Mouse (Mus musculus) lung, postnatal 0 days (tissue): ENCODE measurements around the gene Tspan2. TPM values are rescaled to one million over a fixed set of nuclear protein-coding genes. Genes with fewer than 3 reads are reported as not detected.

Experiments used
- ATAC-seq: fragments of 200-750 bp; cut with Nextera tagmentation; 2 replicates; pipeline ENCODE4 v1.8.0; 2017; ENCODE audit warnings: moderate library complexity
- DNase-seq: peaks from one replicate; pipeline ENCODE4 v3.0.0-alpha.2; 2016; ENCODE audit warnings: low spot score
- H3K27ac ChIP-seq: fragments of 300-500 bp; sonication (generic); 2 replicates; pipeline ENCODE4 v1.5.1; 2014; ENCODE audit warnings: antibody characterized with exemption, mild to moderate bottlenecking, low read length, mixed read lengths
- H3K27me3 ChIP-seq: fragments of 300-500 bp; sonication (generic); replicated peaks from 2 replicates; pipeline ENCODE4 v1.6.1; 2014; ENCODE audit warnings: low read length, mixed read lengths; ENCODE audit not compliant: insufficient read depth
- H3K36me3 ChIP-seq: fragments of 300-500 bp; sonication (generic); 2 replicates; pipeline ENCODE4 v1.6.1; 2014; ENCODE audit warnings: low read length, mixed read lengths; ENCODE audit not compliant: insufficient read depth
- H3K4me1 ChIP-seq: fragments of 300-500 bp; sonication (generic); 2 replicates; pipeline ENCODE4 v1.6.1; 2014; ENCODE audit warnings: antibody characterized with exemption, low read depth, low read length, mixed read lengths; ENCODE audit not compliant: insufficient read depth
- H3K4me2 ChIP-seq: fragments of 300-500 bp; sonication (generic); replicated peaks from 2 replicates; pipeline ENCODE4 v1.6.1; 2014; ENCODE audit warnings: low read depth, mild to moderate bottlenecking, low read length, moderate library complexity, mixed read lengths
- H3K4me3 ChIP-seq: fragments of 300-500 bp; sonication (generic); 2 replicates; pipeline ENCODE4 v1.5.1; 2014; ENCODE audit warnings: low read depth, low read length
- H3K9ac ChIP-seq: fragments of 300-500 bp; sonication (generic); replicated peaks from 2 replicates; pipeline ENCODE4 v1.6.1; 2014; ENCODE audit warnings: low read depth, mild to moderate bottlenecking
- H3K9me3 ChIP-seq: fragments of 300-500 bp; sonication (generic); 2 replicates; pipeline ENCODE4 v1.6.1; 2016; ENCODE audit warnings: low read length, mixed read lengths
- CTCF ChIP-seq: IDR thresholded peaks from 2 replicates; pipeline ENCODE4 v1.5.1; 2016; ENCODE audit warnings: antibody characterized with exemption, mild to moderate bottlenecking
- EP300 ChIP-seq: IDR thresholded peaks from 2 replicates; pipeline ENCODE4 v1.6.1; 2016; ENCODE audit warnings: antibody characterized with exemption, mild to moderate bottlenecking, control low read depth
- WGBS: fragments of 180-500 bp; shearing (Covaris S2); extraction: QIAGEN DNeasy Blood & Tissue Kit; methylation state at CpG from one replicate; pipeline ENCODE4 v1.1.7; 2014; 5-methylcytosine and 5-hydroxymethylcytosine counted together
- polyA plus RNA-seq: library from polyadenylated mRNA; unstranded; fragments of >200 nt; fragmentation: Nextera tagmentation; extraction: Ambion mirVana; gene quantifications from 2 replicates; pipeline ENCODE4 v1.2.1, GENCODE M21; 2015

The Tspan2 gene
- polyA plus RNA-seq, 1 experiment from 2014 or later, result 86.9 TPM

DNA sequence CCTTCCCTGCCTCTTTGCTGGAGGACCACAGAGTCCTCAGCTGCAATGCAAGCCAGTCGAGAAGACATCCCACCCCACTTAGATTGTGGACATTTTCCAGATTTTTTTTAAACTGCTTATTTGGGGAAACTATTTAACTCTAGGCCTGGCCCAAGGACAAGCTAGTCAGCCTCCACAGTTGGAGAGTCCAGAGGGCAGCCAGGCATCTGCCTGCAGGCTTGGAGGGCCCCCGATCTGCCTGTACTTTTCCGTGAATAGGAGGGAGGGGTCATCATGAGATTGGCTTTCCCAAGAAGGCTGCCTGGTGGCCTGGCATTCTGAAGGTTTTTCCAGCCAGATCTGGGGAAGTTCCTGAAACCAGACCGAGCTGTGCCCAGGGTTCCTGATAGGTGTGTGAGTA is 33.0 kb upstream of the Tspan2 start:
- 50% methylated on average over 4 of the region's 4 CpGs for WGBS
- DNase-seq, result no peak
- Histone ChIP-seq H3K9me3 (no peaks in the 10 kb centered on the region), H3K27ac (no peak overlapping the region), H3K4me3 (no peak overlapping the region), H3K4me1 (no peaks in the 10 kb centered on the region), H3K9ac (no peak overlapping the region), H3K36me3 (no peaks in the 10 kb centered on the region), H3K27me3 (no peaks in the 10 kb centered on the region), H3K4me2 (no peak overlapping the region)
- no peak for ATAC-seq
- TF ChIP-seq EP300 (no peak), CTCF (no peak)

DNA sequence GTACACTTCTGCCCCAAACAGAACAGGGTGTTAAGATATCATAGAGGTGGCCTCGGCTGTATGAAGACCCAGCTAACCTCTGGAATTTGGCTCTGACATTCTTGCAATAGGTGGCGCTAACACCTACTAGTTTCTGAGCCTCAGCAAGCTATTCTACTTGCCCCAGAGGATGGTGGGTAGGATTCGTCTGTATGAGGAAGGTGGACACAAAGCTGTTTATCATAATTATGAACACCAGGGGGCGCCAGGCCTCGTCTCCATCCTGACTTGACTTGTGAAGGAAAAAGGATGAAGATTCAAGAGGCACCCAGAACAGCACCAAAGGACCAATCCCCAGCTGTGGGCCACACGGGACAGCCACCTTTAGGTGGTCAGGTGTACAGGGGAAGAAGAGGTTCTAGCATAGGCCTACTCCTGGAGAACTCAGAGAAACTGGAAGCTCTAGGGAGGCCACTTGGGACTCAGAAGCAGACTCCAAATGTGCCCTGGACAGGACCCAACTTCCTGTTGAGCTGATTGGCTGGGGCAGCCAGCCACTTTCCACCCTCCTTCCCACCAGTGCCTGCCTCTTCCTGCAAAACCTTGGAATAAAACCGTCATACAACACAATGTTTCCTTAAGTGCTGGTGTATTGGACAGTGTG is 32.3 kb upstream of the Tspan2 start:
- Histone ChIP-seq H3K27ac (no peak overlapping the region), H3K9me3 (no peaks in the 10 kb centered on the region), H3K4me1 (no peaks in the 10 kb centered on the region), H3K27me3 (no peaks in the 10 kb centered on the region), H3K36me3 (no peaks in the 10 kb centered on the region), H3K4me2 (no peak overlapping the region), H3K9ac (no peak overlapping the region), H3K4me3 (no peak overlapping the region)
- peak; percentile 80 for DNase-seq
- 29% methylated on average over 7 of the region's 7 CpGs for WGBS
- peak; percentile 77 for TF ChIP-seq CTCF
- TF ChIP-seq EP300, result no peak
- peak; percentile 47 for ATAC-seq

DNA sequence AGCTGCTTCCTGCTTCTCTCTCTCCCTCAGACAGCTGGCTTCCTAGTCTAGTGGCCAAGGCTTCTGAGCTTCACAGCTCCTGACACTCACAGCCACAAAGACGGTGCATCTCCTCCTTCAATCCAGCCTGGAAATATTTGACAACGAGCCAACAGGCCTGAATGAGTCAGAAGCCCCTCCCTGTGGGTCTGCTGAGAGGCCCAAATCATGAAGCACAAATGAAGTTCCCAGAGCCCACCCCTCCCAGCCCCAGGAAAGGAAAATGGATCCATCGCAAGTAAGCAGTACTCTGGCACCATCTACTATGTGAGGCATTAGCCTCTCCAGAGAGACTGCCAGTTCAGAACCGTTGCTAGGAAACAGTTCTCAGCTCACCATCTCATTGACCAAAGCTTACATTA is 30.3 kb upstream of the Tspan2 start:
- Histone ChIP-seq H3K4me2 (no peak overlapping the region), H3K4me3 (no peak overlapping the region), H3K9ac (no peak overlapping the region), H3K27ac (no peak overlapping the region), H3K27me3 (no peaks in the 10 kb centered on the region), H3K4me1 (no peaks in the 10 kb centered on the region), H3K36me3 (no peaks in the 10 kb centered on the region), H3K9me3 (no peaks in the 10 kb centered on the region)
- ATAC-seq (no peak), DNase-seq (no peak)
- no peak for TF ChIP-seq EP300
- TF ChIP-seq CTCF, result no peak
- 41% methylated on average over 4 of the region's 4 CpGs for WGBS

DNA sequence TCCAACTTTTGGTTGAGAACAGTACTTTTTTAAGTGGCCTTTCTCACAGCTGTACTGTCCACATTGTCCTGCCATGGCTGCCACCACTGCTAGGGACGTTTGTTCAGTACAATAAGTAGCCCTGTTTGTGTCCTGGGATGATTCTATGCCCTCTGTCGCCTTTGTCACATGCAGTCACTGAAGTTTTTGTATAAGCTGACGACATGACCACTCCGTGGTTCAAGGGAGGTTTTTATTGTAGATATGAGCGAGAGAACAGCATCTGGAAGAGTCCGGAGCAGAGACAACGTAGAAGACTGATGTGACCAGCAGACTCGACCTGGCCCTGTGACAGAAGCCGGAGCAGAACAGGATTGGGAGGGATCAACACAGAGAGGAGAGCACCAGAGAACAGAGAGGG is 25.7 kb upstream of the Tspan2 start:
- H3K36me3 ChIP-seq, result no peaks in the 10 kb centered on the region
- no peak for ATAC-seq
- DNase-seq, result no peak

DNA sequence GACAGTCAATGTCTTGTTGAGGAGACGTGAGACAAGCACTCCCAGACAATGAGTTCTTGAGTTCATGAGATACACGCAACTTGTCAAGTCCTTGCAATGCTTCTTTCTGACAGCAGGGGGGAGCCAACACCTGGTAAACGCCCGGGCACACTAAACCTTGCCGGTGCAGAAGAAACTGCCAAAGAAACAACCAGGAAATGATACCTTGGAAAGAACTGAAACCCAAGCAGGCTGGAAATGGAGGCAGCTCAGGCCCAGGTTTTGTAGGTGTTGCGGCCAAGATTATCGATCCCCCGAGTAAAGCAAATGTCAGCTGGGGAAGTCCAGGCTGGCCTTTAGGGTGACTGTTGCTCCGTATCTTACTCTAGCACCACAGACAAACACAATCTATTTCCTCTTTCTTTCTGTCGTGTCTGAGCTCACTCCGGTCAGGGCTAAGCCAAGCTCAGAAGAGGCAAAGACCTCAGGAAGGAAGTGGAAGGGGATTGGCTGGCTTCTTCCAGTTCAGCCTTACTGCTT is 19.2 kb upstream of the Tspan2 start:
- TF ChIP-seq EP300 (0 out of 2 replicates have a peak, but pooled peaks have one; percentile 54), CTCF (peak; percentile 96)
- H3K4me1 ChIP-seq, result no peaks in the 10 kb centered on the region
- peak overlapping the region; percentile 24 for H3K4me3 ChIP-seq
- H3K27me3 ChIP-seq, result no peaks in the 10 kb centered on the region
- no peaks in the 10 kb centered on the region for H3K36me3 ChIP-seq
- peak overlapping the region; percentile 50 for H3K4me2 ChIP-seq
- H3K9ac ChIP-seq, result 0 out of 2 replicates have a peak overlapping the region, but pooled peaks have one; percentile 0
- H3K9me3 ChIP-seq, result no peaks in the 10 kb centered on the region
- 17% methylated on average over 11 of the region's 11 CpGs for WGBS
- peak overlapping the region; percentile 34 for H3K27ac ChIP-seq
- ATAC-seq (peak; percentile 90), DNase-seq (peak; percentile 92)

More for the DNA sequence above, 25.7 kb upstream of the Tspan2 start:
- Histone ChIP-seq H3K9me3 (no peaks in the 10 kb centered on the region), H3K27ac (no peak overlapping the region), H3K9ac (no peak overlapping the region), H3K4me3 (no peak overlapping the region), H3K4me1 (no peaks in the 10 kb centered on the region), H3K27me3 (no peaks in the 10 kb centered on the region), H3K4me2 (no peak overlapping the region)
- WGBS, result 59% methylated on average over 9 of the region's 9 CpGs
- TF ChIP-seq EP300 (no peak), CTCF (no peak)

DNA sequence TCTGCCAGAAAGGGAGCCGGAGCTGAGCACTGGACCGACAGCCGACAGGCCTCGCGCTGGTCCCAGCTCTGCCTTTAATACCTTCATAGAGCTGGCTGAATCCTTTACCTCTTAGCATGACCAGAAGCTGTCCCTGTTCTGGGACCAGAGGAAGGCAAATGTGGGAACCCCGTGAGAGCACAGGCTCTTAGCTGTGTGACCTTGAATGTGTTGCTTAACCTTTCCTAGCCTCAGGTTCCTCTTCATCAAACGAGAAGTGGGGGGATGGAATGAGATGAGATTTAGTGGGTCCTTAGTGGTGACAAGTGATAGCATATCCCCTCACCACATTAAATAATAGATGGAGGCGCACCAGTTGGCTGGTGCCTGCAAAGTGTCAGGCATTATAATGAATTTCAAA is 18.5 kb upstream of the Tspan2 start:
- ATAC-seq, result no peak

More for the DNA sequence above, 18.5 kb upstream of the Tspan2 start:
- Histone ChIP-seq H3K36me3 (no peaks in the 10 kb centered on the region), H3K4me1 (no peaks in the 10 kb centered on the region), H3K9me3 (no peaks in the 10 kb centered on the region), H3K4me2 (no peak overlapping the region), H3K27ac (no peak overlapping the region), H3K4me3 (no peak overlapping the region), H3K9ac (no peak overlapping the region), H3K27me3 (no peaks in the 10 kb centered on the region)
- TF ChIP-seq CTCF, result no peak
- TF ChIP-seq EP300, result no peak
- no peak for DNase-seq
- 75% methylated on average over 8 of the region's 8 CpGs for WGBS
